Mouse (Mus musculus): ENCODE data around the gene Stk11ip.

The Stk11ip gene

DNA sequence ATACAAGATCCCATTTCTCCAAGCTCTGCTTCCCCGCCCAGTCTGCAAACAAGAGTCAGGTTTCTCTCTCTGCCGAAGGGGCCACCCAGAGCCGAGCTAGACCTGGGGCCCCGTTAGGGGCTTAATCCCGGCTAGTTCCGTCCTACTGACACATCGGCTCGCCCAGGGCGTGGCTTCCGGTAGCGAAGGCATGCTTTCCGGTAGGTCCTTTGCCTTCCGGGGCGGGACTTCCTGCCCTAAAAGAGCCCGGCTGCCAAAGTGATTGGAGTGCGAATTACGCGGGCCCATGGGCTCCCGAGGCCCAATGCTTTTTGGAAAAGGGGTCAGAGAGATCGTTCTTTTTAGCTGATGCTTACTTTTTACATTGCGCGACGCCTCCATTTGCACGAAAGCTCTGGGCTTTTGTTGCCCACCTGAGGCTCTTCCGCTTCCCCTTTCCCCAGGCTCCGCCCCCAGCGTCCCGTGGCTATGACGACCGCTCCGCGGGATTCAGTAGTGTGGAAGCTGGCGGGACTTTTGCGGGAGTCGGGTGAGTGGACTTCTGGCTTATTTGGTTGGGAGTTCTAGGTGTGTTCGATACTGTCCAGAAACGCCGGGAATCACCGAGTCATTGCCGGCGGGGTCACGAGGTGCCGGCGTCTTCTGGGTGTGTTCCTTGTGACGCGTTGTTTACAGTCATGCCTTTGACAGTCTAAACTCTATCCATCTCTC, at the start of gene Stk11ip:
TSS of gene Stk11ip (plus strand) at position 209 of the 711 bp plus-strand sequence.
- DNase-seq (ENCODE audit: extremely low spot score, low read depth, low spot score): peak; percentile 89

DNA sequence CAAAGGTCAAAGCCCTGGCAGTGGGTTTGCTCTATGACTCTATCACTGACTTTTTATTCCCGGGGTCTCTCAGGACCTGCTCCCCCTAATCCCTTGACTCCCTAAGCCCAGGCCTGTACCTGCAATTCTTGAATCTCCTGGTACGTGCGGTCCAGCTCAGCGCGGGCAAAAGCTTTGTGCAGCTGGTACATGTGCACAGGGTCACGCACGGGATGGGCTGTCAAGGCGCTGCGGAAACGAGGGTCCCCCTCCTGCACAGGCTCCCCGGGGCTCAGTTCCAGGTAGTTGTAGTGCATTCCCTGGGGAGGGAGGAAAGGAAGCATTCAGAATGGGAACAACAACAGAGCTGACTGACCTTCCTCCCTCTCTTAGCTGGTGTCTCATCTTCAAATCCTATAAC, 44.9 kb upstream of the Stk11ip start:
- DNase-seq (ENCODE audit: extremely low spot score, low read depth, low spot score): no peak

GRCm38 (mm10) chr1:75477264-75477965, 43.9 kb upstream of the Stk11ip start:
- DNase-seq (ENCODE audit: extremely low spot score, low read depth, low spot score): no peak

GRCm38 (mm10) chr1:75477966-75478290, 43.4 kb upstream of the Stk11ip start:
- DNase-seq (ENCODE audit: extremely low spot score, low read depth, low spot score): no peak

GRCm38 (mm10) chr1:75478497-75478896, 42.8 kb upstream of the Stk11ip start:
- DNase-seq (ENCODE audit: extremely low spot score, low read depth, low spot score): no peak

GRCm38 (mm10) chr1:75478916-75479634, 42.3 kb upstream of the Stk11ip start, which contains the start of the genes Chpf and Tmem198:
Gene Chpf, minus strand, starts transcription at chr1:75479307.
Gene Tmem198, plus strand, starts transcription at chr1:75479532.
- peak; percentile 78 for DNase-seq (ENCODE audit: extremely low spot score, low read depth, low spot score)

GRCm38 (mm10) chr1:75479635-75479989, 41.7 kb upstream of the Stk11ip start:
- DNase-seq (ENCODE audit: extremely low spot score, low read depth, low spot score): no peak

GRCm38 (mm10) chr1:75480036-75480435, 41.3 kb upstream of the Stk11ip start:
- DNase-seq (ENCODE audit: extremely low spot score, low read depth, low spot score): no peak

GRCm38 (mm10) chr1:75480735-75481134, 40.6 kb upstream of the Stk11ip start:
- DNase-seq (ENCODE audit: extremely low spot score, low read depth, low spot score): no peak

- no peak for DNase-seq (ENCODE audit: extremely low spot score, low read depth, low spot score)
Observed at GRCm38 (mm10) chr1:75486561-75486960, 34.8 kb upstream of the Stk11ip start.

DNA sequence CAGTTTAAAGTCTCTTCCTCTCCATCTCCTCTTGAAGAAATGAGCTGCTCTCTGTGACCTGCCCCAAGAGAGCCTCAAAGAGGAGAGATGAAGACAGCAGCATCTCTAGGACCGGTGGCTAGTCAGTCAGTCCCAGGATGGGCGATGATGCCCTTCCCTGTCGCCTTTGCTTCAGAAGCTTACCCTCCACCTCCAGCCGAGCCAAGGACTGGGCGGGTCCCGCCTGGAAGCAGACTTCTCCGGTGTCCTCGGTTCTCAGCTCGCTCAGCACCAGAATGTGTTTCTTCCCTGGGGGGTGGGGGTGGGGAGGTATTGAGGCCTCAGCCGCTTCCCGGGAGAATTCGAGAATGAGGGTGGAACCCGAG, 34.3 kb upstream of the Stk11ip start:
- DNase-seq (ENCODE audit: extremely low spot score, low read depth, low spot score): no peak

DNA sequence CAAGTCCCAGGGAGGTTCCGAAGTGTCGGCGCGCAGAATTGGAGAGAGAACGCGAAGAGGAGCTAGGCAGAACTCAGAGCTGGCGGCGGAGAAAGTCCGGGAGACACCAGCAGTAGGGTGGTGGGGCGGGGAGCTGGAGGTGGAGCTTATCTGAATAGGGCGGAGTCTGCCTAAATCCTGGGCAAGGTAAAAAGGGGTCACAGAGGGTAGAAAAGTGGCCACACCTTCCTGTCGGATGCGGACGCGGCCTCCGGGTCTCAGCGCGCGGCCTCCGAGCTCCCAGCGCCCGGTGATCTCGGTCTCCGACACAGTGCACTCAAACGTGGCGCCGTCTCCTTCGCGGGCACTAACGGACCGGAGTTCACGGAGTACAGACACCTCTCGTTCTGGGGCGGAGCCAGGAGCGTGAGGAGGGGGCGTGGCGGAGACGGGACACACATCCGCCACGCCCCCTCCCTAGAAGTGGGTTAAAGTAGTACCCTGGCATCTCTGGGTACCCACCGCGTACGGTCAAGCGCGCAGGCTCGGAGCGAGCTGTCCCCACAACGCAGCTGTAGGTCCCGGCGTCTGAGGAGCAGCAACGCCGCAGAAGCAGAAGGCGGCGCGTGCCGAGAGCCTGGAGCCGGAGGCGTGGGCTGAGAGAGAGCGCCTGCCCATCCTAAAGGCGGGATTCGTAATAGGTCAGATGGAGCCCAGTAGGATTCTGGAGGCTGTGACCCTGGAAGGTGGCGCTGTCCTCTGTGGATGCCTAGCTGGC, 33.7 kb upstream of the Stk11ip start:
- no peak for DNase-seq (ENCODE audit: extremely low spot score, low read depth, low spot score)

- no peak for DNase-seq (ENCODE audit: extremely low spot score, low read depth, low spot score)
Observed at GRCm38 (mm10) chr1:75490785-75491551, 30.4 kb upstream of the Stk11ip start.

- no peak for DNase-seq (ENCODE audit: extremely low spot score, low read depth, low spot score)
Observed at GRCm38 (mm10) chr1:75492579-75493170, 28.7 kb upstream of the Stk11ip start.

- no peak for DNase-seq (ENCODE audit: extremely low spot score, low read depth, low spot score)
Observed at GRCm38 (mm10) chr1:75494878-75495548, 26.3 kb upstream of the Stk11ip start.

DNA sequence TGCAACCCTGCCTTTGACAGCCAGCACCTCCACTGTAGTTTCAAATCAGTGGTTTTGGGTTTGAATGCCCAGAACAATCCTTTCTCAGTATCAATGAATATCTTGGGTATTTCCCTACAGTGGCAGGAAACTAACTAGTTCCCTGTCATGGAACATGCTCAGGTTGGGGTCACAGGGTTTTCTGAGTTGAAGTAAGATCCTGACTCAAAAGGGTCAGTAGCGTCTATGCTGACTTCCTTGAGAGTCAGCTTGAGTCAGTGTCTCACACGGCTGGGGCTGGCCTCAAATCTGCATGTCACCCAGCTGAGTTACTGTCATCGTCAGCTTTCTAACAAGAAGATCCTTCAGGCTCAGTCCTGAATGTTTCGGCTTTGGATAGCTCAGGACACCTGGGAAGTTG, 22.4 kb upstream of the Stk11ip start:
- DNase-seq (ENCODE audit: extremely low spot score, low read depth, low spot score): no peak

DNA sequence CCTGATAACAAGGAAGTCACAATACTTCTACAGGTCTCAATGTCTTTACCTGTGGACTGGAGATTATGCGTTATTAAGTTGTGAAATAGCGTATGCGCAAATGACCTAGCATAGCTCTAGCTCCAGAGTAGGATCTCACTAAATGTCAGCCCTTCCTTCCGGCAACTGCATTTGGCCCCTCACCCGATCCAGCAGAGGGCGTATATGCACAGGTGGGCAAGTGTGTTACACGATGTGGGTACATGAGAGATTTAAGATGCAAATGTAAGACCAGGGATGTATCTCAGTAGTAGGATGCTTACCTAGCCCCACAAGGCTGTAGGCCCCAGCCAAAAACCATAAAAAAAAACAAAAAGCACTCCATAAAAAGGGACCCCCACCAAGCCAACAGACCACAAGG, 21.9 kb upstream of the Stk11ip start:
- DNase-seq (ENCODE audit: extremely low spot score, low read depth, low spot score): no peak

DNA sequence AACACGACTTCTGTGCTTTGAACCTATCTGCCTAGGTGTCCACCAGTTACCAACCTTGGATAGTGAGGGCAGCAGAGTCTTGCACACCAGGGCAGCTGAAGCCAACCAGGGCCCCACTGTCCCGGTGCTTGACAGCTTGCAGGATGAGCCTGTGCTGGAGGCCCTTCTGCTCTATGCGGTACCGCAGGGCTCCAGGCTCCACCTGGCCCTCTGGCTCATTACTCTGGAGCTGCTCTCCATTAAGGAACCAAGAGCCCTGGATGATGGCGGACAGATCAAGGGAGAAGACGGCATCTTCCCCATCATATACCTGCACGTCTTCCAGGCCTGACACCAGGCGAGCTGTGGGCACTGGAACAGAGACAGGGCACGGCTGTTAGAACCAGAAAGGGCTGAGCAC, 19.4 kb upstream of the Stk11ip start:
- DNase-seq (ENCODE audit: extremely low spot score, low read depth, low spot score): no peak

- DNase-seq (ENCODE audit: extremely low spot score, low read depth, low spot score): no peak
Observed at GRCm38 (mm10) chr1:75502945-75503650, 18.2 kb upstream of the Stk11ip start.
